In genomic region chr16:35165361-35165760, GRCm38 (mm10) we compare ENCODE assay signal across 14 mouse cellular contexts. TPM values are rescaled to one million over a fixed set of nuclear protein-coding genes. Genes with fewer than 3 reads are reported as not detected.
A peak's percentile ranks its signal among the peaks of the same experiment; 100 is the strongest.
DNase-seq lines count a peak whose midpoint lies in the region; ATAC-seq and TF ChIP-seq lines count a peak whose summit lies in the region.
"Had no signal": no experiment of that assay in that cellular context is flagged by ENCODE, and none has a peak within 500 bp of the region (broad histone marks: within the 10 kb centered on the region; RNA-seq: fewer than 3 reads in every experiment).

No protein-coding gene starts in this region.

- TF ChIP-seq POLR2A in cortical plate, adult 2 months (IDR thresholded peaks at IDR 0.05; ENCODE audit: extremely low read depth, insufficient read depth, low read length) = no peak

- DNase-seq in hindbrain, embryonic 10.5 days (ENCODE audit: low spot score) = no peak
- no peak for DNase-seq in kidney, adult 8-10 months
- DNase-seq in cerebellum, adult 11 months = no peak
- DNase-seq: heart, postnatal 36 days; kidney, postnatal 10 days; lung, adult 18-20 months; lung, postnatal 36 days had no signal

- H3K27ac ChIP-seq in hindbrain, embryonic 10.5 days = peak overlapping the region; percentile 86
- H3K27ac ChIP-seq in hindbrain, embryonic 13.5 days = no peak overlapping the region
- H3K27ac ChIP-seq in cortical plate, adult 2 months (ENCODE audit: insufficient read depth, low read length) = peak overlapping the region; percentile 57
- peak overlapping the region; percentile 16; the same call in 1 of the 2 replicates for H3K27ac ChIP-seq in embryonic facial prominence, embryonic 13.5 days
- H3K27ac ChIP-seq in limb, embryonic 12.5 days = peak overlapping the region; percentile 62; the same call in 1 of the 2 replicates
- H3K27ac ChIP-seq: stomach, postnatal 0 days had no signal

- WGBS in hindbrain, embryonic 10.5 days = 84% methylated on average over 6 of the region's 6 CpGs
- WGBS in hindbrain, embryonic 13.5 days = 70% methylated on average over 6 of the region's 6 CpGs
- WGBS in embryonic facial prominence, embryonic 13.5 days = 70% methylated on average over 6 of the region's 6 CpGs
- 87% methylated on average over 6 of the region's 6 CpGs for WGBS in limb, embryonic 12.5 days

- no peaks in the 10 kb centered on the region; the same call in 1 of the 2 replicates for H3K27me3 ChIP-seq in hindbrain, embryonic 10.5 days (ENCODE audit: insufficient read depth, poor library complexity, severe bottlenecking)
- H3K27me3 ChIP-seq in hindbrain, embryonic 13.5 days = no peaks in the 10 kb centered on the region
- 0 out of 2 replicates have a peak, but pooled peaks cover 4% of the 10 kb centered on the region for H3K27me3 ChIP-seq in embryonic facial prominence, embryonic 13.5 days
- 0 out of 2 replicates have a peak, but pooled peaks cover 3% of the 10 kb centered on the region for H3K27me3 ChIP-seq in limb, embryonic 12.5 days

- no peaks in the 10 kb centered on the region for H3K36me3 ChIP-seq in hindbrain, embryonic 10.5 days
- no peaks in the 10 kb centered on the region; the same call in 1 of the 2 replicates for H3K36me3 ChIP-seq in hindbrain, embryonic 13.5 days
- no peaks in the 10 kb centered on the region; the same call in 1 of the 2 replicates for H3K36me3 ChIP-seq in embryonic facial prominence, embryonic 13.5 days
- H3K36me3 ChIP-seq in limb, embryonic 12.5 days = no peaks in the 10 kb centered on the region

- no peak overlapping the region for H3K4me3 ChIP-seq in hindbrain, embryonic 10.5 days
- no peak overlapping the region for H3K4me3 ChIP-seq in hindbrain, embryonic 13.5 days
- H3K4me3 ChIP-seq in cortical plate, adult 2 months (ENCODE audit: insufficient read depth, low read length) = peak overlapping the region; percentile 16; the same call in 1 of the 2 replicates
- no peak overlapping the region for H3K4me3 ChIP-seq in embryonic facial prominence, embryonic 13.5 days
- H3K4me3 ChIP-seq in limb, embryonic 12.5 days (replicated peaks) = no peak overlapping the region
- H3K4me3 ChIP-seq: erythroblast, embryonic 14.5 days had no signal

- H3K4me1 ChIP-seq in hindbrain, embryonic 10.5 days (replicated peaks) = peaks cover 50% of the 10 kb centered on the region
- peaks cover 52% of the 10 kb centered on the region for H3K4me1 ChIP-seq in hindbrain, embryonic 13.5 days (replicated peaks)
- H3K4me1 ChIP-seq in cortical plate, adult 2 months (ENCODE audit: control insufficient read depth, insufficient read depth, low read length) = peaks cover 17% of the 10 kb centered on the region
- H3K4me1 ChIP-seq in embryonic facial prominence, embryonic 13.5 days = peaks cover 40% of the 10 kb centered on the region
- H3K4me1 ChIP-seq in limb, embryonic 12.5 days (replicated peaks) = peaks cover 24% of the 10 kb centered on the region

- no peak for ATAC-seq in hindbrain, embryonic 13.5 days (ENCODE audit: low FRiP score)
- ATAC-seq in embryonic facial prominence, embryonic 13.5 days (ENCODE audit: insufficient number of reproducible peaks, insufficient read depth, low FRiP score, low TSS enrichment, low read depth) = no peak
- ATAC-seq in limb, embryonic 12.5 days (ENCODE audit: insufficient number of reproducible peaks, insufficient read depth, low FRiP score, low TSS enrichment, low read depth) = no peak

- H3K9me3 ChIP-seq in hindbrain, embryonic 10.5 days = no peaks in the 10 kb centered on the region
- H3K9me3 ChIP-seq in hindbrain, embryonic 13.5 days = no peaks in the 10 kb centered on the region
- no peaks in the 10 kb centered on the region for H3K9me3 ChIP-seq in embryonic facial prominence, embryonic 13.5 days
- no peaks in the 10 kb centered on the region for H3K9me3 ChIP-seq in limb, embryonic 12.5 days

- TF ChIP-seq CTCF in cortical plate, adult 2 months (IDR thresholded peaks at IDR 0.05; ENCODE audit: extremely low read depth, insufficient read depth, low read length) = no peak

- no peak overlapping the region for H3K9ac ChIP-seq in hindbrain, embryonic 13.5 days
- H3K9ac ChIP-seq in embryonic facial prominence, embryonic 13.5 days = no peak overlapping the region
- no peak overlapping the region for H3K9ac ChIP-seq in limb, embryonic 12.5 days (replicated peaks)

- H3K4me2 ChIP-seq in hindbrain, embryonic 13.5 days = no peak overlapping the region
- H3K4me2 ChIP-seq in embryonic facial prominence, embryonic 13.5 days = peak overlapping the region; percentile 42; the same call in 1 of the 2 replicates
- H3K4me2 ChIP-seq in limb, embryonic 12.5 days = no peak overlapping the region
- H3K4me2 ChIP-seq: heart, embryonic 11.5 days had no signal

RNA-seq across cellular contexts. Expression of gene Adcy5, which starts 10.7 kb away (rescaled TPM):
- polyA plus RNA-seq in hindbrain, embryonic 10.5 days (2016; fragmentation: Nextera tagmentation; extraction: Ambion mirVana) = 0.80 and 1.9 TPM in 2 replicates
- polyA plus RNA-seq in hindbrain, embryonic 13.5 days (2015; fragmentation: Nextera tagmentation; extraction: Ambion mirVana) = 5.0 and 5.6 TPM in 2 replicates
- 52.6 and 93.4 TPM in 2 replicates for polyA plus RNA-seq in cortical plate, adult 2 months (2012; rRNA removed)
- polyA plus RNA-seq in embryonic facial prominence, embryonic 13.5 days (2015; fragmentation: Nextera tagmentation; extraction: Ambion mirVana) = 3.0 and 3.9 TPM in 2 replicates
- polyA plus RNA-seq in limb, embryonic 12.5 days (2016; fragmentation: Nextera tagmentation; extraction: Ambion mirVana) = 2.2 and 2.7 TPM in 2 replicates
- polyA plus RNA-seq: erythroblast, embryonic 14.5 days had no signal
